Mouse (Mus musculus) kidney, embryonic 14.5 days (tissue): ENCODE measurements around the gene Uqcrc1. TPM values are rescaled to one million over a fixed set of nuclear protein-coding genes. Genes with fewer than 3 reads are reported as not detected.
A peak's percentile ranks its signal among the peaks of the same experiment; 100 is the strongest.

ENCODE experiments used
- ATAC-seq: fragments of 200-750 bp; cut with Nextera tagmentation; 2 replicates; pipeline ENCODE4 v1.8.0; 2017; ENCODE audit warnings: moderate number of reproducible peaks, mild to moderate bottlenecking, moderate TSS enrichment, moderate library complexity; ENCODE audit not compliant: low FRiP score, low TSS enrichment
- H3K27ac ChIP-seq: fragments of 300-500 bp; sonication (generic); 2 replicates; pipeline ENCODE4 v1.5.1; 2014; ENCODE audit warnings: low read depth, mild to moderate bottlenecking, low read length, moderate library complexity, mixed read lengths
- H3K27me3 ChIP-seq: fragments of 300-500 bp; sonication (generic); 2 replicates; pipeline ENCODE4 v1.6.1; 2014; ENCODE audit warnings: mild to moderate bottlenecking, low read length; ENCODE audit not compliant: control insufficient read depth, insufficient read depth
- H3K36me3 ChIP-seq: fragments of 300-500 bp; sonication (generic); 2 replicates; pipeline ENCODE4 v1.6.1; 2014; ENCODE audit warnings: low read length, mixed read lengths; ENCODE audit not compliant: control insufficient read depth, insufficient read depth
- H3K4me1 ChIP-seq: fragments of 300-500 bp; sonication (generic); 2 replicates; pipeline ENCODE4 v1.6.1; 2014; ENCODE audit warnings: low read length, mixed read lengths; ENCODE audit not compliant: control insufficient read depth, insufficient read depth
- H3K4me2 ChIP-seq: fragments of 300-500 bp; sonication (generic); replicated peaks from 2 replicates; pipeline ENCODE4 v1.6.1; 2014; ENCODE audit warnings: low read depth, mild to moderate bottlenecking, low read length
- H3K4me3 ChIP-seq: fragments of 300-500 bp; sonication (generic); 2 replicates; pipeline ENCODE4 v1.5.1; 2014; ENCODE audit warnings: mild to moderate bottlenecking, low read length
- H3K9ac ChIP-seq: fragments of 300-500 bp; sonication (generic); 2 replicates; pipeline ENCODE4 v1.6.1; 2014; ENCODE audit warnings: low read depth, mild to moderate bottlenecking, low read length, moderate library complexity
- H3K9me3 ChIP-seq: fragments of 300-500 bp; sonication (generic); 2 replicates; pipeline ENCODE4 v1.6.1; 2016; ENCODE audit warnings: low read length; ENCODE audit not compliant: control insufficient read depth
- WGBS: fragments of 180-500 bp; shearing (Covaris S2); extraction: QIAGEN DNeasy Blood & Tissue Kit; methylation state at CpG from one replicate; pipeline ENCODE4 v1.1.7; 2014; 5-methylcytosine and 5-hydroxymethylcytosine counted together
- polyA plus RNA-seq: library from polyadenylated mRNA; unstranded; fragments of >200 nt; fragmentation: Nextera tagmentation; extraction: Ambion mirVana; gene quantifications from 2 replicates; pipeline ENCODE4 v1.2.1, GENCODE M21; 2014

The Uqcrc1 gene
- polyA plus RNA-seq, 1 experiment from 2014 or later: 520 TPM

GRCm38 (mm10) chr9:108970623-108971022 is 34.2 kb downstream of the Uqcrc1 start:
- H3K9me3 ChIP-seq: no peaks in the 10 kb centered on the region
- WGBS: 89% methylated on average over 8 of the region's 8 CpGs
- no peaks in the 10 kb centered on the region for H3K4me1 ChIP-seq
- no peak for ATAC-seq
- H3K36me3 ChIP-seq: no peaks in the 10 kb centered on the region
- H3K4me2 ChIP-seq: no peak overlapping the region
- H3K4me3 ChIP-seq: no peak overlapping the region
- H3K9ac ChIP-seq: no peak overlapping the region
- no peak overlapping the region for H3K27ac ChIP-seq
- H3K27me3 ChIP-seq: no peaks in the 10 kb centered on the region

- no peak overlapping the region for H3K27ac ChIP-seq
- H3K9ac ChIP-seq: no peak overlapping the region
- no peak overlapping the region for H3K4me2 ChIP-seq
- no peaks in the 10 kb centered on the region for H3K36me3 ChIP-seq
- no peaks in the 10 kb centered on the region for H3K27me3 ChIP-seq
- ATAC-seq: no peak
- no peaks in the 10 kb centered on the region for H3K4me1 ChIP-seq
- 82% methylated on average over 9 of the region's 9 CpGs for WGBS
- H3K4me3 ChIP-seq: no peak overlapping the region
- H3K9me3 ChIP-seq: no peaks in the 10 kb centered on the region
Measured at GRCm38 (mm10) chr9:108976483-108976882, 40.0 kb downstream of the Uqcrc1 start.

- ATAC-seq: no peak
- 80% methylated on average over 7 of the region's 7 CpGs for WGBS
- Histone ChIP-seq H3K4me1 (no peaks in the 10 kb centered on the region), H3K4me3 (no peak overlapping the region), H3K27me3 (no peaks in the 10 kb centered on the region), H3K27ac (no peak overlapping the region), H3K36me3 (no peaks in the 10 kb centered on the region), H3K4me2 (no peak overlapping the region), H3K9me3 (no peaks in the 10 kb centered on the region), H3K9ac (no peak overlapping the region)
Measured at GRCm38 (mm10) chr9:108977966-108978365, 41.5 kb downstream of the Uqcrc1 start.

GRCm38 (mm10) chr9:108982498-108982897 is 46.1 kb downstream of the Uqcrc1 start:
- Histone ChIP-seq H3K9ac (no peak overlapping the region), H3K36me3 (no peaks in the 10 kb centered on the region), H3K4me2 (no peak overlapping the region), H3K27ac (no peak overlapping the region), H3K4me3 (no peak overlapping the region), H3K4me1 (no peaks in the 10 kb centered on the region), H3K27me3 (no peaks in the 10 kb centered on the region), H3K9me3 (no peaks in the 10 kb centered on the region)
- WGBS: 73% methylated on average over 8 of the region's 8 CpGs
- no peak for ATAC-seq

GRCm38 (mm10) chr9:108983209-108983608 is 46.8 kb downstream of the Uqcrc1 start:
- no peaks in the 10 kb centered on the region for H3K36me3 ChIP-seq
- peaks cover 5% of the 10 kb centered on the region; the same call in 1 of the 2 replicates for H3K4me1 ChIP-seq
- H3K9me3 ChIP-seq: no peaks in the 10 kb centered on the region
- H3K9ac ChIP-seq: no peak overlapping the region
- no peaks in the 10 kb centered on the region for H3K27me3 ChIP-seq
- 74% methylated on average over 9 of the region's 9 CpGs for WGBS
- ATAC-seq: no peak
- H3K4me3 ChIP-seq: no peak overlapping the region
- H3K27ac ChIP-seq: no peak overlapping the region
- H3K4me2 ChIP-seq: no peak overlapping the region

GRCm38 (mm10) chr9:108985710-108986109 is 49.3 kb downstream of the Uqcrc1 start, which contains the start of gene Ucn2:
TSS of gene Ucn2 (plus strand) at chr9:108986010.
- Histone ChIP-seq H3K27me3 (no peaks in the 10 kb centered on the region), H3K9ac (no peak within 1 kb of the TSS), H3K4me1 (peaks cover 13% of the 10 kb centered on the region; the same call in 1 of the 2 replicates), H3K36me3 (no peaks in the 10 kb centered on the region), H3K27ac (no peak within 1 kb of the TSS), H3K4me2 (no peak within 1 kb of the TSS), H3K9me3 (no peaks in the 10 kb centered on the region), H3K4me3 (no peak within 1 kb of the TSS)
- no peak for ATAC-seq
- WGBS: 92% methylated on average over 4 of the region's 4 CpGs

- WGBS: 20% methylated on average over 14 of the region's 15 CpGs
- Histone ChIP-seq H3K36me3 (no peaks in the 10 kb centered on the region), H3K9ac (no peak overlapping the region), H3K27ac (no peak overlapping the region), H3K9me3 (no peaks in the 10 kb centered on the region), H3K4me3 (no peak overlapping the region; the same call in 1 of the 2 replicates), H3K4me1 (peaks cover 25% of the 10 kb centered on the region), H3K4me2 (peak overlapping the region; percentile 21), H3K27me3 (no peaks in the 10 kb centered on the region)
- no peak for ATAC-seq
Measured at GRCm38 (mm10) chr9:108987704-108988350, 51.4 kb downstream of the Uqcrc1 start.

- no peak for ATAC-seq
- Histone ChIP-seq H3K36me3 (no peaks in the 10 kb centered on the region), H3K27me3 (no peaks in the 10 kb centered on the region), H3K4me3 (no peak overlapping the region), H3K4me1 (peaks cover 25% of the 10 kb centered on the region), H3K9ac (no peak overlapping the region), H3K9me3 (no peaks in the 10 kb centered on the region), H3K4me2 (no peak overlapping the region), H3K27ac (peak overlapping the region; percentile 90; the same call in 1 of the 2 replicates)
- WGBS: 72% methylated on average over 4 of the region's 4 CpGs
Measured at GRCm38 (mm10) chr9:108989802-108990461, 53.5 kb downstream of the Uqcrc1 start.

- H3K4me3 ChIP-seq: no peak overlapping the region
- H3K36me3 ChIP-seq: no peaks in the 10 kb centered on the region
- WGBS: 55% methylated on average over 7 of the region's 7 CpGs
- no peak overlapping the region for H3K4me2 ChIP-seq
- peak overlapping the region; percentile 90; the same call in 1 of the 2 replicates for H3K27ac ChIP-seq
- H3K9me3 ChIP-seq: no peaks in the 10 kb centered on the region
- no peak for ATAC-seq
- peaks cover 25% of the 10 kb centered on the region for H3K4me1 ChIP-seq
- H3K9ac ChIP-seq: no peak overlapping the region
- no peaks in the 10 kb centered on the region for H3K27me3 ChIP-seq
Measured at GRCm38 (mm10) chr9:108990462-108990820, 54.0 kb downstream of the Uqcrc1 start.
